Mouse (Mus musculus): ENCODE data around the gene Eif2s2.

- no peak for TF ChIP-seq CTCF (IDR thresholded peaks at IDR 0.05; ENCODE audit: low read depth, low read length)
- TF ChIP-seq EP300 (IDR thresholded peaks at IDR 0.05; ENCODE audit: insufficient read depth, low read depth, low read length), result no peak
Measured at GRCm38 (mm10) chr2:154917866-154918641, 25.3 kb upstream of the Eif2s2 start.

Data from ES-Bruce4 (cell line).